Mouse (Mus musculus) adrenal gland, adult (tissue): ENCODE measurements at regions not wholly inside any gene's neighbourhood (a gene's known extent, or its start where the extent isn't known, plus 50 kb on each side); places are given as distances from the start of the nearest gene placed in this dataset.

ENCODE experiments used
- DNase-seq, 2 experiments: peaks; one replicate each; pipeline ENCODE4 v3.0.0; 2022 to 2023; ENCODE audit warnings: low spot score in 1 of 2; ENCODE audit not compliant: inconsistent age in 2 of 2

GRCm38 (mm10) chr2:159994490-159994889 lies 339.5 kb downstream of the Gm826 start:
- DNase-seq, result no peak

- no peak for DNase-seq
Measured at GRCm38 (mm10) chr2:159986719-159987118, 347.2 kb downstream of the Gm826 start.

- no peak for DNase-seq
Measured at GRCm38 (mm10) chr2:159981694-159982093, 352.3 kb downstream of the Gm826 start.

- no peak for DNase-seq
Measured at GRCm38 (mm10) chr2:159950369-159950768, 383.6 kb downstream of the Gm826 start.

- no peak for DNase-seq
Measured at GRCm38 (mm10) chr2:159949046-159949445, 384.9 kb downstream of the Gm826 start.

- DNase-seq, result no peak
Measured at GRCm38 (mm10) chr2:159930744-159931143, 403.2 kb downstream of the Gm826 start.

GRCm38 (mm10) chr2:159889701-159890100 lies 444.3 kb downstream of the Gm826 start:
- DNase-seq, result peak in 1 of 2 experiments; percentile 24

GRCm38 (mm10) chr2:159884773-159885459 lies 449.0 kb downstream of the Gm826 start:
- no peak for DNase-seq

GRCm38 (mm10) chr2:159866981-159867380 lies 467.0 kb downstream of the Gm826 start:
- no peak for DNase-seq

GRCm38 (mm10) chr2:159866391-159866790 lies 467.6 kb downstream of the Gm826 start:
- DNase-seq, result no peak

- no peak for DNase-seq
Measured at GRCm38 (mm10) chr2:159863185-159863584, 470.8 kb downstream of the Gm826 start.

GRCm38 (mm10) chr2:159853891-159854665 lies 479.9 kb downstream of the Gm826 start:
- DNase-seq, result peak in 1 of 2 experiments; percentile 20

- peak in 1 of 2 experiments; percentile 19 for DNase-seq
Measured at GRCm38 (mm10) chr2:159852959-159853358, 481.0 kb downstream of the Gm826 start.

- DNase-seq, result peak in 1 of 2 experiments; percentile 22
Measured at GRCm38 (mm10) chr2:159832488-159833113, 501.4 kb downstream of the Gm826 start.

- peak; percentile 10 to 45 for DNase-seq
Measured at GRCm38 (mm10) chr2:159826417-159826816, 507.5 kb downstream of the Gm826 start.

- peak in 1 of 2 experiments; percentile 37 for DNase-seq
Measured at GRCm38 (mm10) chr2:159818556-159818955, 515.4 kb downstream of the Gm826 start.

- no peak for DNase-seq
Measured at GRCm38 (mm10) chr2:159816344-159816743, 517.6 kb downstream of the Gm826 start.
